Mouse (Mus musculus): ENCODE measurements around the gene 1110025L11Rik. TPM values are rescaled to one million over a fixed set of nuclear protein-coding genes. Genes with fewer than 3 reads are reported as not detected.
"Not testable (repeated sequence)": the region's sequence is repeated elsewhere in the genome, so short reads cannot be mapped to it uniquely, and the experiment has no call there.

The 1110025L11Rik gene
- total RNA-seq (2014; fragmentation: Nextera tagmentation) (not detected in 2 replicates), total RNA-seq (2017) (not detected in 2 replicates)

GRCm38 (mm10) chr16:89063902-89064301 is at the start of gene 1110025L11Rik:
Gene 1110025L11Rik, minus strand, starts transcription at chr16:89064002.
- not testable (repeated sequence) for ATAC-seq (replicated peaks; ENCODE audit: poor library complexity, severe bottlenecking)

GRCm38 (mm10) chr16:89071041-89071440 is 7.2 kb upstream of the 1110025L11Rik start:
- not testable (repeated sequence) for ATAC-seq (replicated peaks; ENCODE audit: poor library complexity, severe bottlenecking)

GRCm38 (mm10) chr16:89047783-89048182 is 16.0 kb downstream of the 1110025L11Rik start, which contains the start of gene Krtap6-5:
Gene Krtap6-5, minus strand, starts transcription at chr16:89047883.
- no peak for ATAC-seq (replicated peaks; ENCODE audit: poor library complexity, severe bottlenecking)

GRCm38 (mm10) chr16:89041372-89041771 is 22.4 kb downstream of the 1110025L11Rik start, which contains the start of gene Gm10228:
Gene Gm10228, minus strand, starts transcription at chr16:89041472.
- not testable (repeated sequence) for ATAC-seq (replicated peaks; ENCODE audit: poor library complexity, severe bottlenecking)

- not testable (repeated sequence) for ATAC-seq (replicated peaks; ENCODE audit: poor library complexity, severe bottlenecking)
Observed at GRCm38 (mm10) chr16:89031399-89031798, 32.4 kb downstream of the 1110025L11Rik start, which contains the start of gene Krtap6-1. Gene Krtap6-1, plus strand, starts transcription at chr16:89031699.

GRCm38 (mm10) chr16:89014984-89015383 is 48.8 kb downstream of the 1110025L11Rik start, which contains the start of gene Gm10229:
Gene Gm10229, plus strand, starts transcription at chr16:89015284.
- ATAC-seq (replicated peaks; ENCODE audit: poor library complexity, severe bottlenecking), result not testable (repeated sequence)

GRCm38 (mm10) chr16:89013973-89014372 is 49.8 kb downstream of the 1110025L11Rik start:
- no peak for ATAC-seq (replicated peaks; ENCODE audit: poor library complexity, severe bottlenecking)

Other genes starting within 250 kb of the 1110025L11Rik start
- gene Krtap15, start 243.8 kb downstream of the 1110025L11Rik start, total RNA-seq (2014; fragmentation: Nextera tagmentation), result not detected in 2 replicates
- gene Krtap15, start 243.8 kb downstream of the 1110025L11Rik start, total RNA-seq (2017), result not detected in 2 replicates
- gene Krtap14, start 237.9 kb downstream of the 1110025L11Rik start, total RNA-seq (2014; fragmentation: Nextera tagmentation), result not detected in 2 replicates
- not detected in 2 replicates for gene Krtap14, start 237.9 kb downstream of the 1110025L11Rik start, total RNA-seq (2017)
- gene Krtap19-1, start 194.6 kb downstream of the 1110025L11Rik start, total RNA-seq (2014; fragmentation: Nextera tagmentation), result not detected in 2 replicates
- not detected in 2 replicates for gene Krtap19-1, start 194.6 kb downstream of the 1110025L11Rik start, total RNA-seq (2017)
- gene Krtap19-2, start 189.7 kb downstream of the 1110025L11Rik start, total RNA-seq (2014; fragmentation: Nextera tagmentation), result not detected in 2 replicates
- not detected in 2 replicates for gene Krtap19-2, start 189.7 kb downstream of the 1110025L11Rik start, total RNA-seq (2017)
- not detected in 2 replicates for gene Krtap19-3, start 186.0 kb downstream of the 1110025L11Rik start, total RNA-seq (2014; fragmentation: Nextera tagmentation)
- gene Krtap19-3, start 186.0 kb downstream of the 1110025L11Rik start, total RNA-seq (2017), result not detected in 2 replicates
- gene Krtap19-4, start 178.9 kb downstream of the 1110025L11Rik start, total RNA-seq (2014; fragmentation: Nextera tagmentation), result not detected in 2 replicates
- not detected in 2 replicates for gene Krtap19-4, start 178.9 kb downstream of the 1110025L11Rik start, total RNA-seq (2017)
- gene Krtap19-5, start 167.5 kb downstream of the 1110025L11Rik start, total RNA-seq (2014; fragmentation: Nextera tagmentation), result not detected in 2 replicates
- gene Krtap19-5, start 167.5 kb downstream of the 1110025L11Rik start, total RNA-seq (2017), result not detected in 2 replicates
- gene Krtap19-9b, start 131.7 kb downstream of the 1110025L11Rik start, total RNA-seq (2014; fragmentation: Nextera tagmentation), result not detected in 2 replicates
- gene Krtap19-9b, start 131.7 kb downstream of the 1110025L11Rik start, total RNA-seq (2017), result not detected in 2 replicates
- not detected in 2 replicates for gene Krtap16-3, start 101.1 kb downstream of the 1110025L11Rik start, total RNA-seq (2014; fragmentation: Nextera tagmentation)
- gene Krtap16-3, start 101.1 kb downstream of the 1110025L11Rik start, total RNA-seq (2017), result not detected in 2 replicates
- not detected in 2 replicates for gene Krtap22-2, start 53.2 kb downstream of the 1110025L11Rik start, total RNA-seq (2014; fragmentation: Nextera tagmentation)
- not detected in 2 replicates for gene Krtap22-2, start 53.2 kb downstream of the 1110025L11Rik start, total RNA-seq (2017)
- gene Gm10229, start 48.7 kb downstream of the 1110025L11Rik start, total RNA-seq (2014; fragmentation: Nextera tagmentation), result not detected in 2 replicates
- gene Gm10229, start 48.7 kb downstream of the 1110025L11Rik start, total RNA-seq (2017), result not detected in 2 replicates
- gene Krtap6-1, start 32.3 kb downstream of the 1110025L11Rik start, total RNA-seq (2014; fragmentation: Nextera tagmentation), result not detected in 2 replicates
- gene Krtap6-1, start 32.3 kb downstream of the 1110025L11Rik start, total RNA-seq (2017), result not detected in 2 replicates
- not detected in 2 replicates for gene Gm10228, start 22.5 kb downstream of the 1110025L11Rik start, total RNA-seq (2014; fragmentation: Nextera tagmentation)
- not detected in 2 replicates for gene Gm10228, start 22.5 kb downstream of the 1110025L11Rik start, total RNA-seq (2017)
- gene Krtap6-5, start 16.1 kb downstream of the 1110025L11Rik start, total RNA-seq (2014; fragmentation: Nextera tagmentation), result not detected in 2 replicates
- gene Krtap6-5, start 16.1 kb downstream of the 1110025L11Rik start, total RNA-seq (2017), result not detected in 2 replicates
- not detected in 2 replicates for gene Krtap6-3, start 20.0 kb upstream of the 1110025L11Rik start, total RNA-seq (2014; fragmentation: Nextera tagmentation)
- not detected in 2 replicates for gene Krtap6-3, start 20.0 kb upstream of the 1110025L11Rik start, total RNA-seq (2017)
- not detected in 2 replicates for gene Gm6358, start 76.8 kb upstream of the 1110025L11Rik start, total RNA-seq (2014; fragmentation: Nextera tagmentation)
- gene Gm6358, start 76.8 kb upstream of the 1110025L11Rik start, total RNA-seq (2017), result not detected in 2 replicates
- gene Gm10061, start 87.1 kb upstream of the 1110025L11Rik start, total RNA-seq (2014; fragmentation: Nextera tagmentation), result not detected in 2 replicates
- not detected in 2 replicates for gene Gm10061, start 87.1 kb upstream of the 1110025L11Rik start, total RNA-seq (2017)
- gene Gm9789, start 94.0 kb upstream of the 1110025L11Rik start, total RNA-seq (2014; fragmentation: Nextera tagmentation), result not detected in 2 replicates
- gene Gm9789, start 94.0 kb upstream of the 1110025L11Rik start, total RNA-seq (2017), result not detected in 2 replicates
- gene Gm7735, start 105.5 kb upstream of the 1110025L11Rik start, total RNA-seq (2014; fragmentation: Nextera tagmentation), result not detected in 2 replicates
- gene Gm7735, start 105.5 kb upstream of the 1110025L11Rik start, total RNA-seq (2017), result not detected in 2 replicates
- not detected in 2 replicates for gene 1110057P08Rik, start 110.7 kb upstream of the 1110025L11Rik start, total RNA-seq (2014; fragmentation: Nextera tagmentation)
- gene 1110057P08Rik, start 110.7 kb upstream of the 1110025L11Rik start, total RNA-seq (2017), result not detected in 2 replicates
- not detected in 2 replicates for gene Krtap20-2, start 141.9 kb upstream of the 1110025L11Rik start, total RNA-seq (2014; fragmentation: Nextera tagmentation)
- not detected in 2 replicates for gene Krtap20-2, start 141.9 kb upstream of the 1110025L11Rik start, total RNA-seq (2017)

All from granulocyte monocyte progenitor cell, adult 5-6 weeks (primary cell).